Mouse (Mus musculus): ENCODE measurements around the gene Gm29427.

GRCm38 (mm10) chr1:130681656-130682413 lies 33.8 kb downstream of the Gm29427 start:
- TF ChIP-seq BHLHE40 (IDR thresholded peaks at IDR 0.05; ENCODE audit: low read depth, low read length) (no peak), CTCF (conservative IDR thresholded peaks at IDR 0.05 in 1 of 2, IDR thresholded peaks at IDR 0.05 in 1 of 2; ENCODE audit: low read depth in 2 of 2, low read length in 2 of 2) (no peak), ZNF384 (IDR thresholded peaks at IDR 0.05; ENCODE audit: low read depth, low read length) (no peak), MXI1 (IDR thresholded peaks at IDR 0.05; ENCODE audit: low read depth, low read length) (no peak), POLR2A (IDR thresholded peaks at IDR 0.05; ENCODE audit: low read depth, low read length) (no peak), MAX (IDR thresholded peaks at IDR 0.05; ENCODE audit: low read length) (no peak), HCFC1 (IDR thresholded peaks at IDR 0.05; ENCODE audit: low read depth, low read length) (no peak)
